Mouse (Mus musculus) neutrophil, adult 5-6 weeks (primary cell): ENCODE results near the gene Mfsd2a. TPM values are rescaled to one million over a fixed set of nuclear protein-coding genes. Genes with fewer than 3 reads are reported as not detected.

Source experiments
- ATAC-seq: fragments of 151-379, 151-347 bp; 2 replicates; pipeline ENCODE4 v1.8.0; 2017; ENCODE audit warnings: mild to moderate bottlenecking, moderate TSS enrichment; ENCODE audit not compliant: insufficient number of reproducible peaks, poor library complexity, low FRiP score, severe bottlenecking; ENCODE audit errors: extremely low read depth
- total RNA-seq: library from RNA; stranded (forward); fragments of 200-1000 nt; gene quantifications from 2 replicates; pipeline ENCODE4 v1.2.3, GENCODE M21; 2017

Mfsd2a gene
- total RNA-seq, 1 experiment from 2014 or later = 0.58 TPM

GRCm38 (mm10) chr4:122981238-122981637, 20.2 kb upstream of the Mfsd2a start:
- ATAC-seq = no peak

GRCm38 (mm10) chr4:122980684-122981083, 19.7 kb upstream of the Mfsd2a start:
- no peak for ATAC-seq

- ATAC-seq = no peak
Observed at GRCm38 (mm10) chr4:122979826-122980225, 18.8 kb upstream of the Mfsd2a start.

GRCm38 (mm10) chr4:122978850-122979249, 17.9 kb upstream of the Mfsd2a start:
- ATAC-seq = no peak

GRCm38 (mm10) chr4:122976885-122977284, 15.9 kb upstream of the Mfsd2a start:
- no peak for ATAC-seq

- ATAC-seq = no peak
Observed at GRCm38 (mm10) chr4:122974976-122975520, 14.1 kb upstream of the Mfsd2a start.

GRCm38 (mm10) chr4:122972056-122972455, 11.1 kb upstream of the Mfsd2a start:
- ATAC-seq = no peak

- ATAC-seq = no peak
Observed at GRCm38 (mm10) chr4:122971646-122972045, 10.7 kb upstream of the Mfsd2a start.

- no peak for ATAC-seq
Observed at GRCm38 (mm10) chr4:122971191-122971590, 10.2 kb upstream of the Mfsd2a start.

GRCm38 (mm10) chr4:122968106-122968505, 7.1 kb upstream of the Mfsd2a start:
- no peak for ATAC-seq

GRCm38 (mm10) chr4:122962751-122963150, 1.8 kb upstream of the Mfsd2a start:
- no peak for ATAC-seq

GRCm38 (mm10) chr4:122961589-122961988, 601 bp upstream of the Mfsd2a start:
- no peak for ATAC-seq

- ATAC-seq = peak; percentile 7; the same call in 1 of the 2 replicates
Observed at GRCm38 (mm10) chr4:122960321-122961099, 478 bp downstream of the Mfsd2a start.

- ATAC-seq = no peak
Observed at GRCm38 (mm10) chr4:122959816-122960215, 1.2 kb downstream of the Mfsd2a start.

- ATAC-seq = no peak
Observed at GRCm38 (mm10) chr4:122958491-122959031, 2.4 kb downstream of the Mfsd2a start.

GRCm38 (mm10) chr4:122956301-122956700, 4.7 kb downstream of the Mfsd2a start:
- ATAC-seq = no peak

GRCm38 (mm10) chr4:122955412-122956136, 5.4 kb downstream of the Mfsd2a start:
- peak; percentile 84 for ATAC-seq

GRCm38 (mm10) chr4:122954680-122955411, 6.1 kb downstream of the Mfsd2a start:
- ATAC-seq = peak; percentile 14; the same call in 1 of the 2 replicates

- ATAC-seq = no peak
Observed at GRCm38 (mm10) chr4:122949096-122949495, 11.9 kb downstream of the Mfsd2a start.
